Mouse (Mus musculus): ENCODE results near the gene Sphkap. TPM values are rescaled to one million over a fixed set of nuclear protein-coding genes. Genes with fewer than 3 reads are reported as not detected.

The Sphkap gene
- total RNA-seq, 2 experiments from 2014 or later = 8.2 to 8.6 TPM

DNA sequence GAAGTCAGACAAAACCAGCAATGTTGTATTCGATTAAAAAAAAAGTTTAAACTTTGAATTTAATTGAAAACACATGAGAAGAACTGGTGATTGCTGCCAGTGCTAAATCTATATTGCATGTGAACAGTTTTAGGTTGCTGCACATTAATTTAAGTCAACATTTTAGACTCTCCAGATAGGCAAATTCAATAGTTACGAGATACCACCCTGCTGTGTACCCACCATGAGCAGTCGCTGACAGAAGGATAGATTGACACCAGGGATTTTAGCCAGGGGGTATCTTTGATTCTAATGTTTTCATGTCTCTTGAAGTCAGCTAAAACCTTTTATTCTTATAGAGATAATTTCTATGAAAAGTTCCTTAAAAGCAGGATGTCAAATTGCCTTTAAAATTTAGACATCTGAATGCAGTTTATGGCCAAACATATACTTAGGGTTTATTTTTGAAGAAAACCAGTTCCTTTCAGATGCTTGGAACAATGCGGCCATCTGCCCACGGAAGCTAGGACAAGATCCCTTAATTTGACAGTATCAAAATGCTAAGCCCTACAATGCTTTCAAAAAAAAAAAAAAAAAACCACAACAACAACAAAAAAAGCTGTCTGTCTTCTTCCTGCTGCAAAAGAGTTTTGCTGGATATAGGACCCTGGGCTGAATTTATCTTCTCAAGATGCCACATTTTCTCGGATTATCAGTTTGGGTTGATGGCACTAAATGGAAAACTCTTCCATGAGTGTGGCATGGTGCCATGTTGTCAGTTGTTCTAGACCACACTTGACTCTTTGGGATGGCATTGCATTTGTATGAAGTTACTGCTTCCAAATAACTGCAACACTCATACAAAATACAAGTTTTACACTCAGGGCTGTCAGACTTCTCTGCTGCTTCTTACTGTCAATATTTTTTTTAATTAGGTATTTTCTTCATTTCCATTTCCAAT lies 110.6 kb downstream of the Sphkap start:
- no peak for DNase-seq (ENCODE audit: low spot score in 2 of 2)

GRCm38 (mm10) chr1:83285866-83286265 lies 122.1 kb downstream of the Sphkap start:
- no peak for DNase-seq (ENCODE audit: low spot score in 2 of 2)

- no peak for DNase-seq (ENCODE audit: low spot score in 2 of 2)
These were observed 131.0 kb downstream of the Sphkap start for GRCm38 (mm10) chr1:83277044-83277443.

DNA sequence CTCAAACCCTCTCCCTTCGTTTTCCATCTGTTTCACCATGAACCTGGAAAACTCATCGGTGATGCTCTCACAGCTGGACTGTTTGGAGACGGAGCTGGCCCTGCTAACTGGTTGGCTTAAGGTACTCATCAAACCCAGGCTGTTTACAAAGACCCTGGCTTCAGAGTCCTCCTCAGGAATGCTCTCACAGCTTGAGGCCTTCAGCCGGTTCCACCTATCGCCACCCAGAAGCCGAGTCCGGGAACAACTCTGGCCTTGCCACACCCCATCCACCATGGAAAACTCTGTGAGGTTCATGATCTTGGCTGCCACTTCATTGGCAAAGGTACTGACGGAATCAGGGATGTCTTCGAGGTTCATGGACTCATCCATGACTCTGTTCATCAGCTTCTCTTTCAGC lies 131.4 kb downstream of the Sphkap start:
- no peak for DNase-seq (ENCODE audit: low spot score in 2 of 2)

DNA sequence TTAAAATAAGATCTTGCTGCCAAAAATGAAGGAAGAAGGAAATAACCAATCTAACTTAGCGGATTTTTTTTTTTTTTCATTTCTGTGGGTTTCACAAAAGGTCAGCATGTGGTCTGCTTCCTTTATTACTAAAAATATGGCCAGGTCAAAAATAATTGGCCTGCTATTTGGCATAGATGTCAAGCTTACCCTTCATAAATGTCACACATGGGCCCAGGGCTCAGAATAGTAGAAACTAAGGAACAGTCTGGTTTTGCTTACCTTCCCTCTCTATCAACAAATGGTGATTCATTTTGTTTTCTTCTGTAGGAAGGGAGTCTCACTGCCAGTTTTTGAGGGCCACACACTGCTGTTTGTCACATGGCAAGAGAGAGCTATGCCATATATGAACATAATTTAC lies 156.3 kb downstream of the Sphkap start:
- DNase-seq (ENCODE audit: low spot score in 2 of 2) = no peak

DNA sequence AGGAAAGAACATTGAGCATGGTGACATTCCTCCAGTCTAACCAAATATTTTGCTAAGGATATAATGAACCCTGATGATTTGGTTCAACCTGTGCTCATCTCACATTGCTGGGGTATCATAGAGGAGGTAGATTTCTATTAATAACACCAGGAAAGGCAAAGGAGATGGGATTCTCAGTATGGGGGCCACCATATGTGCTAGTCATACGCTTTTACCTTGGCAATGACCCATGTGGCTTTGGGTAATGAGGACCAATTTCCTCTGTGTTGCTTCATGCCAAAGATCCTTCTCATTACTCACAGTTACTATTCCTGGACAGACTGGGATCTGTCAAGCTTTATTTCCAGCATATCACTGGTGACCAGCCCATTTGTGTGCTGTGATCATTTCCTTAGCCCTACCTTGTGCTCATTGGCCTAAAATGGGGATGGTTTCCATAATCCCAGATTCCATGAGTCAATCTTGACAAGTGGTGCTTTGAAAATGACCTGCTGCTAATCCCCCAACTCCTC lies 159.7 kb downstream of the Sphkap start:
- DNase-seq (ENCODE audit: low spot score in 2 of 2) = no peak

DNA sequence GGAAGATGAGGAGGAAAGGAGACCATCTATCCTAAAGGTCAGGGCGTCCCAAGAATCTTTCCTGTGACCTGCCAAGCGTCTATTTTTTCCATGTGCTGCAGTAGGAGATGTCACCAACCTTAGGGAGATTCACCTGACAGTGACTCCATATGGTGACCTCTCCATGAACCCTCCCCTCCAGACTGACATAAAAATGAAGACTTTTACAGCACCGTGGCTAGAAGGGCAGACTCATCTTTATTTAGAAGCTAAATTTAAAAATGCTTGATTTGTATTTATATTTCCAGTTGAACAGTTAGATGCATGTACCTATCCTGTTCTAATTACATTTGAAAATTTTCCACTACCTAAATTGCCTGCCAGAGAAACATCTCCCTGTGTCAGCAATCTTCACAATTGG lies 180.1 kb downstream of the Sphkap start:
- DNase-seq (ENCODE audit: low spot score in 2 of 2) = no peak

DNA sequence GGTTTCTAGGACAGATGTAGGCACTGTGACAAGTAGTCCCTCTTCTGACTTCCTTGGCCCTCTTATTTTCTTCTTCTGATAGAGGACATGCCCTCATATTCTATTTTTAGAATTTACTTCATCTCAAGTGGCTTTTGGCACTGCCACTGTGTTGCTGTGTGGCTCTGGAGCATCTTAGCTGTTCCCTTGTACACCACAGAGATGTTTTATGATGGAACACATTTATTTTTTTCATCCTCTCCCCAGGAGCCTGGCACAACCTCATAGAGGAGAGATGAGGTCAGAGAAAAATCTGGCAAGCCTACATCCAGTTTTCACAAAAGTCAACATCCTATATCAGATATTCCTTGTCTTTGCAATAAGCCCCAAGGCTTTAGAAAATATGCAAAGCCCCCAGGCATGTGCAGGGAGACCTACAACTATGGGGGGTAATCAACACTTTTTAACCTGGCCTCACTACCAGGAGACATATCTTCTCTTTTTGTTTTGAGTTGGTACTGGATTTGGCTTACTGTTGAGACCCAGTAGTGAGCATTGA lies 183.5 kb downstream of the Sphkap start:
- DNase-seq (ENCODE audit: low spot score in 2 of 2) = no peak

DNA sequence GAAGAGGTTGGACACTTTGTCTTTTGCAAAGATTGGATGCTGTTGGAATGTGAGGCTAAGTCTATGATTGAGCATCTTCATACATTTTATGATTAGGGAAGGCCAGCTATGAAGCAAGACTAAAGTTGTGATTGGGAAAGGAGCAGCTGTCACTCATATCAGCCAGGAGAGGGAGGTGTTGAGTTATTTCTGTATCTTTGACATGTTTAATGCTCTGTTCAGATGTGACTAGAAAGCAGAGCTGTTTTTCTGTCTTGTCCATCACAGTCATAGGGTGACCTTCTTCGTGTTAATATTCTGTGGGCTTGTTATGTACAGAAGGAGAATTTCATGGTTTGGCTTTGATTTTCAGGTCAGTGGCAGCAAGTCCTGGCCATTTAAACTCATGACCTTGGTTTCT lies 184.9 kb downstream of the Sphkap start:
- DNase-seq (ENCODE audit: low spot score in 2 of 2) = no peak

DNA sequence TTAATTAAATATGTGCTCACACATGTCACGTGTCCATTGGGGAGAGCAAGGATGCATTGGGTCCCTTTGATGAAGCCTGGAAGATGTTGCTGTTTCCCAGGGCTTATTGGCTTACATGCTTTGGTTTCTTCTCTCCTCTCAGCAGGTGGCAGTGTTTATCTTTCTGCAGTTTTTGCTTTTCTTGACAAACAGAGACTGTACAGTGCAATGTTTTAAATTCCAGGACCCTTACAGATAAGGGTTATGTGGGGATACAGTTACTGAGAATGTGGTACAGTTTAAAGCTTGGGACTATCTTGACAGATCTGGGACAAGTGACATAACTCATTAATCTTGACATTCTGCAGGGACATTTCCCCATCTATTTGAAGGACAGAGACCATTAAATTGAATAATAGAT lies 189.7 kb downstream of the Sphkap start:
- peak in 1 of 2 experiments; percentile 2 for DNase-seq (ENCODE audit: low spot score in 2 of 2)

DNA sequence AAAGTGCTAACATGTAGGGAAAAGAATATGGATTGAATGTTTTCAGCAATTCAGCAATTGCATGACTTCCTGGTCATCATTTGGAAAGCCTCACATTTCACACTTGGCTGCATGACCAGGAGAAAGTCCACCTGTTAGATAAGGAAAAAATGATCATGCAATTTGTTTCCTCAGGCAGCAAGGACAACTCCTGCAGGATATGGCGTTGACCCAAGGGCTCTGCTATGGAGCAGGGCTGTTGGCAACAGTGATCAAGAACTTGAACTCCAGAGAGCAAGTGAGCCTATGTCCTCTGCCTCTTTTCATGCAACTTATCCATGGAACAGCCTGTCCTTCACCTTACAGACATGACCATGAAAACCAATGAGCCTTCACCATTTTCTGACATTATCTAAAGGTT lies 198.0 kb downstream of the Sphkap start:
- no peak for DNase-seq (ENCODE audit: low spot score in 2 of 2)

Other genes starting within 250 kb of the Sphkap start
- gene Daw1, start 248.4 kb downstream of the Sphkap start, total RNA-seq (2021) = not detected